Mouse (Mus musculus): ENCODE data around the gene Wfdc3. TPM values are rescaled to one million over a fixed set of nuclear protein-coding genes. Genes with fewer than 3 reads are reported as not detected.

Gene Wfdc3
- total and polyA plus RNA-seq, 2 experiments from 2014 or later = 0.76 to 1.3 TPM

- Histone ChIP-seq H3K36me3 (ENCODE audit: insufficient read depth, low read length) (no peaks in the 10 kb centered on the region), H3K9ac (replicated peaks; ENCODE audit: low read length) (no peak overlapping the region), H3K27ac (no peak overlapping the region), H3K27me3 (ENCODE audit: insufficient read depth, low read length) (no peaks in the 10 kb centered on the region), H3K9me3 (ENCODE audit: low read length) (no peaks in the 10 kb centered on the region), H3K4me2 (ENCODE audit: low read depth, low read length) (no peak overlapping the region), H3K4me1 (ENCODE audit: insufficient read depth, low read length) (no peaks in the 10 kb centered on the region), H3K4me3 (ENCODE audit: low read length) (no peak overlapping the region)
- no peak for ATAC-seq
- 95% methylated on average over 6 of the region's 6 CpGs for WGBS
- DNase-seq (ENCODE audit: low spot score) = no peak
- no peak for TF ChIP-seq CTCF (IDR thresholded peaks at IDR 0.05; ENCODE audit: low read depth)
These were observed 40.4 kb downstream of the Wfdc3 start for GRCm38 (mm10) chr2:164705328-164705727.

GRCm38 (mm10) chr2:164704235-164704634 lies 41.5 kb downstream of the Wfdc3 start:
- H3K4me3 ChIP-seq (ENCODE audit: low read length) = no peak overlapping the region
- H3K4me2 ChIP-seq (ENCODE audit: low read depth, low read length) = no peak overlapping the region
- H3K27ac ChIP-seq = no peak overlapping the region
- H3K27me3 ChIP-seq (ENCODE audit: insufficient read depth, low read length) = no peaks in the 10 kb centered on the region
- TF ChIP-seq CTCF (IDR thresholded peaks at IDR 0.05; ENCODE audit: low read depth) = no peak
- no peak for DNase-seq (ENCODE audit: low spot score)
- ATAC-seq = no peak
- H3K9ac ChIP-seq (replicated peaks; ENCODE audit: low read length) = no peak overlapping the region
- H3K4me1 ChIP-seq (ENCODE audit: insufficient read depth, low read length) = no peaks in the 10 kb centered on the region
- 80% methylated on average over 5 of the region's 5 CpGs for WGBS
- H3K36me3 ChIP-seq (ENCODE audit: insufficient read depth, low read length) = no peaks in the 10 kb centered on the region
- H3K9me3 ChIP-seq (ENCODE audit: low read length) = no peaks in the 10 kb centered on the region

GRCm38 (mm10) chr2:164701761-164702160 lies 44.0 kb downstream of the Wfdc3 start:
- ATAC-seq (no peak), DNase-seq (ENCODE audit: low spot score) (no peak)
- H3K4me1 ChIP-seq (ENCODE audit: insufficient read depth, low read length) = no peaks in the 10 kb centered on the region
- no peak overlapping the region for H3K4me3 ChIP-seq (ENCODE audit: low read length)
- H3K27ac ChIP-seq = no peak overlapping the region
- no peaks in the 10 kb centered on the region for H3K27me3 ChIP-seq (ENCODE audit: insufficient read depth, low read length)
- H3K9me3 ChIP-seq (ENCODE audit: low read length) = no peaks in the 10 kb centered on the region
- no peak overlapping the region for H3K4me2 ChIP-seq (ENCODE audit: low read depth, low read length)
- H3K36me3 ChIP-seq (ENCODE audit: insufficient read depth, low read length) = no peaks in the 10 kb centered on the region
- no peak overlapping the region for H3K9ac ChIP-seq (replicated peaks; ENCODE audit: low read length)
- WGBS = 90% methylated on average over 5 of the region's 5 CpGs
- TF ChIP-seq CTCF (IDR thresholded peaks at IDR 0.05; ENCODE audit: low read depth) = no peak

GRCm38 (mm10) chr2:164700959-164701358 lies 44.8 kb downstream of the Wfdc3 start:
- WGBS = 86% methylated on average over 5 of the region's 5 CpGs
- H3K4me2 ChIP-seq (ENCODE audit: low read depth, low read length) = no peak overlapping the region
- no peak overlapping the region for H3K27ac ChIP-seq
- no peaks in the 10 kb centered on the region for H3K36me3 ChIP-seq (ENCODE audit: insufficient read depth, low read length)
- H3K4me3 ChIP-seq (ENCODE audit: low read length) = no peak overlapping the region
- ATAC-seq (no peak), DNase-seq (ENCODE audit: low spot score) (no peak)
- no peak overlapping the region for H3K9ac ChIP-seq (replicated peaks; ENCODE audit: low read length)
- no peaks in the 10 kb centered on the region for H3K27me3 ChIP-seq (ENCODE audit: insufficient read depth, low read length)
- no peaks in the 10 kb centered on the region for H3K4me1 ChIP-seq (ENCODE audit: insufficient read depth, low read length)
- no peak for TF ChIP-seq CTCF (IDR thresholded peaks at IDR 0.05; ENCODE audit: low read depth)
- H3K9me3 ChIP-seq (ENCODE audit: low read length) = no peaks in the 10 kb centered on the region

- 68% methylated on average over 4 of the region's 4 CpGs for WGBS
- ATAC-seq = no peak
- Histone ChIP-seq H3K4me2 (ENCODE audit: low read depth, low read length) (no peak within 1 kb of the TSS), H3K4me3 (ENCODE audit: low read length) (no peak within 1 kb of the TSS), H3K27ac (no peak within 1 kb of the TSS), H3K36me3 (ENCODE audit: insufficient read depth, low read length) (no peaks in the 10 kb centered on the region), H3K9ac (replicated peaks; ENCODE audit: low read length) (no peak within 1 kb of the TSS), H3K27me3 (ENCODE audit: insufficient read depth, low read length) (no peaks in the 10 kb centered on the region), H3K9me3 (ENCODE audit: low read length) (no peaks in the 10 kb centered on the region), H3K4me1 (ENCODE audit: insufficient read depth, low read length) (no peaks in the 10 kb centered on the region)
- TF ChIP-seq CTCF (IDR thresholded peaks at IDR 0.05; ENCODE audit: low read depth) = no peak
- no peak for DNase-seq (ENCODE audit: low spot score)
These were observed 47.5 kb downstream of the Wfdc3 start, which contains the start of gene Spint4 for GRCm38 (mm10) chr2:164698201-164698600. Gene Spint4 (plus strand): TSS chr2:164698501.

GRCm38 (mm10) chr2:164684807-164685206 lies 60.9 kb downstream of the Wfdc3 start, which contains the start of gene Wfdc13:
Gene Wfdc13 (plus strand): TSS chr2:164685107.
- 60% methylated on average over 3 of the region's 3 CpGs for WGBS

More at GRCm38 (mm10) chr2:164684807-164685206, 60.9 kb downstream of the Wfdc3 start, which contains the start of gene Wfdc13:
- TF ChIP-seq CTCF (IDR thresholded peaks at IDR 0.05; ENCODE audit: low read depth) = no peak
- Histone ChIP-seq H3K9ac (replicated peaks; ENCODE audit: low read length) (no peak within 1 kb of the TSS), H3K27ac (no peak within 1 kb of the TSS), H3K9me3 (ENCODE audit: low read length) (no peaks in the 10 kb centered on the region), H3K4me1 (ENCODE audit: insufficient read depth, low read length) (no peaks in the 10 kb centered on the region), H3K36me3 (ENCODE audit: insufficient read depth, low read length) (no peaks in the 10 kb centered on the region), H3K4me3 (ENCODE audit: low read length) (no peak within 1 kb of the TSS), H3K4me2 (ENCODE audit: low read depth, low read length) (no peak within 1 kb of the TSS), H3K27me3 (ENCODE audit: insufficient read depth, low read length) (no peaks in the 10 kb centered on the region)
- ATAC-seq = no peak
- no peak for DNase-seq (ENCODE audit: low spot score)

Other genes starting within 250 kb of the Wfdc3 start
- gene Pigt, start 248.4 kb downstream of the Wfdc3 start, total RNA-seq (2014; rRNA removed) = 118 and 134 TPM in 2 replicates
- gene Pigt, start 248.4 kb downstream of the Wfdc3 start, polyA plus RNA-seq (2015; fragmentation: Nextera tagmentation; extraction: Ambion mirVana) = 102 and 116 TPM in 2 replicates
- 1.5 and 2.7 TPM in 2 replicates for gene Wfdc2, start 183.5 kb downstream of the Wfdc3 start, total RNA-seq (2014; rRNA removed)
- gene Wfdc2, start 183.5 kb downstream of the Wfdc3 start, polyA plus RNA-seq (2015; fragmentation: Nextera tagmentation; extraction: Ambion mirVana) = 3.1 and 4.5 TPM in 2 replicates
- gene Spint3, start 172.5 kb downstream of the Wfdc3 start, total RNA-seq (2014; rRNA removed) = not detected in 2 replicates
- gene Spint3, start 172.5 kb downstream of the Wfdc3 start, polyA plus RNA-seq (2015; fragmentation: Nextera tagmentation; extraction: Ambion mirVana) = not detected in 2 replicates
- gene Wfdc6a, start 160.5 kb downstream of the Wfdc3 start, total RNA-seq (2014; rRNA removed) = 0.31 TPM in 1 of 2 replicates, not detected in the other
- gene Wfdc6a, start 160.5 kb downstream of the Wfdc3 start, polyA plus RNA-seq (2015; fragmentation: Nextera tagmentation; extraction: Ambion mirVana) = 0.19 and 0.77 TPM in 2 replicates
- gene Eppin, start 152.3 kb downstream of the Wfdc3 start, total RNA-seq (2014; rRNA removed) = not detected in 2 replicates
- not detected in 2 replicates for gene Eppin, start 152.3 kb downstream of the Wfdc3 start, polyA plus RNA-seq (2015; fragmentation: Nextera tagmentation; extraction: Ambion mirVana)
- gene Wfdc6b, start 132.4 kb downstream of the Wfdc3 start, total RNA-seq (2014; rRNA removed) = not detected in 2 replicates
- gene Wfdc6b, start 132.4 kb downstream of the Wfdc3 start, polyA plus RNA-seq (2015; fragmentation: Nextera tagmentation; extraction: Ambion mirVana) = not detected in 2 replicates
- not detected in 2 replicates for gene Wfdc8, start 132.3 kb downstream of the Wfdc3 start, total RNA-seq (2014; rRNA removed)
- gene Wfdc8, start 132.3 kb downstream of the Wfdc3 start, polyA plus RNA-seq (2015; fragmentation: Nextera tagmentation; extraction: Ambion mirVana) = not detected in 2 replicates
- gene Wfdc16, start 107.1 kb downstream of the Wfdc3 start, total RNA-seq (2014; rRNA removed) = not detected in 2 replicates
- gene Wfdc16, start 107.1 kb downstream of the Wfdc3 start, polyA plus RNA-seq (2015; fragmentation: Nextera tagmentation; extraction: Ambion mirVana) = not detected in 2 replicates
- gene Wfdc10, start 89.9 kb downstream of the Wfdc3 start, total RNA-seq (2014; rRNA removed) = not detected in 2 replicates
- 0.60 TPM in 1 of 2 replicates, not detected in the other for gene Wfdc10, start 89.9 kb downstream of the Wfdc3 start, polyA plus RNA-seq (2015; fragmentation: Nextera tagmentation; extraction: Ambion mirVana)
- gene Wfdc9, start 89.3 kb downstream of the Wfdc3 start, total RNA-seq (2014; rRNA removed) = not detected in 2 replicates
- not detected in 2 replicates for gene Wfdc9, start 89.3 kb downstream of the Wfdc3 start, polyA plus RNA-seq (2015; fragmentation: Nextera tagmentation; extraction: Ambion mirVana)
- not detected in 2 replicates for gene Wfdc11, start 71.8 kb downstream of the Wfdc3 start, total RNA-seq (2014; rRNA removed)
- gene Wfdc11, start 71.8 kb downstream of the Wfdc3 start, polyA plus RNA-seq (2015; fragmentation: Nextera tagmentation; extraction: Ambion mirVana) = not detected in 2 replicates
- gene Wfdc13, start 60.8 kb downstream of the Wfdc3 start, total RNA-seq (2014; rRNA removed) = not detected in 2 replicates
- gene Wfdc13, start 60.8 kb downstream of the Wfdc3 start, polyA plus RNA-seq (2015; fragmentation: Nextera tagmentation; extraction: Ambion mirVana) = not detected in 2 replicates
- gene Spint4, start 47.4 kb downstream of the Wfdc3 start, total RNA-seq (2014; rRNA removed) = not detected in 2 replicates
- not detected in 2 replicates for gene Spint4, start 47.4 kb downstream of the Wfdc3 start, polyA plus RNA-seq (2015; fragmentation: Nextera tagmentation; extraction: Ambion mirVana)
- gene Spint5, start 30.6 kb downstream of the Wfdc3 start, total RNA-seq (2014; rRNA removed) = not detected in 2 replicates
- not detected in 2 replicates for gene Spint5, start 30.6 kb downstream of the Wfdc3 start, polyA plus RNA-seq (2015; fragmentation: Nextera tagmentation; extraction: Ambion mirVana)
- gene Dnttip1, start 52 bp upstream of the Wfdc3 start, total RNA-seq (2014; rRNA removed) = 17.1 and 24.9 TPM in 2 replicates
- 53.9 and 56.1 TPM in 2 replicates for gene Dnttip1, start 52 bp upstream of the Wfdc3 start, polyA plus RNA-seq (2015; fragmentation: Nextera tagmentation; extraction: Ambion mirVana)
- 61.5 and 70.6 TPM in 2 replicates for gene Ube2c, start 24.0 kb upstream of the Wfdc3 start, total RNA-seq (2014; rRNA removed)
- gene Ube2c, start 24.0 kb upstream of the Wfdc3 start, polyA plus RNA-seq (2015; fragmentation: Nextera tagmentation; extraction: Ambion mirVana) = 61.2 and 69.4 TPM in 2 replicates
- 12.2 TPM in 1 of 2 replicates, not detected in the other for gene Tnnc2, start 34.0 kb upstream of the Wfdc3 start, total RNA-seq (2014; rRNA removed)
- gene Tnnc2, start 34.0 kb upstream of the Wfdc3 start, polyA plus RNA-seq (2015; fragmentation: Nextera tagmentation; extraction: Ambion mirVana) = 0.30 TPM in 1 of 2 replicates, not detected in the other
- 102 and 106 TPM in 2 replicates for gene Snx21, start 39.9 kb upstream of the Wfdc3 start, total RNA-seq (2014; rRNA removed)
- gene Snx21, start 39.9 kb upstream of the Wfdc3 start, polyA plus RNA-seq (2015; fragmentation: Nextera tagmentation; extraction: Ambion mirVana) = 44.7 and 47.6 TPM in 2 replicates
- gene Acot8, start 59.0 kb upstream of the Wfdc3 start, total RNA-seq (2014; rRNA removed) = 18.5 and 39.5 TPM in 2 replicates
- gene Acot8, start 59.0 kb upstream of the Wfdc3 start, polyA plus RNA-seq (2015; fragmentation: Nextera tagmentation; extraction: Ambion mirVana) = 19.4 and 20.2 TPM in 2 replicates
- gene Zswim3, start 59.2 kb upstream of the Wfdc3 start, total RNA-seq (2014; rRNA removed) = 6.4 and 8.3 TPM in 2 replicates
- gene Zswim3, start 59.2 kb upstream of the Wfdc3 start, polyA plus RNA-seq (2015; fragmentation: Nextera tagmentation; extraction: Ambion mirVana) = 5.2 and 5.5 TPM in 2 replicates
- 23.9 and 24.6 TPM in 2 replicates for gene Zswim1, start 76.8 kb upstream of the Wfdc3 start, total RNA-seq (2014; rRNA removed)
- gene Zswim1, start 76.8 kb upstream of the Wfdc3 start, polyA plus RNA-seq (2015; fragmentation: Nextera tagmentation; extraction: Ambion mirVana) = 26.5 and 29.0 TPM in 2 replicates
- gene Spata25, start 82.6 kb upstream of the Wfdc3 start, total RNA-seq (2014; rRNA removed) = not detected in 2 replicates
- not detected in 2 replicates for gene Spata25, start 82.6 kb upstream of the Wfdc3 start, polyA plus RNA-seq (2015; fragmentation: Nextera tagmentation; extraction: Ambion mirVana)
- 135 and 147 TPM in 2 replicates for gene Ctsa, start 86.9 kb upstream of the Wfdc3 start, total RNA-seq (2014; rRNA removed)
- 112 and 116 TPM in 2 replicates for gene Ctsa, start 86.9 kb upstream of the Wfdc3 start, polyA plus RNA-seq (2015; fragmentation: Nextera tagmentation; extraction: Ambion mirVana)
- gene Neurl2, start 87.5 kb upstream of the Wfdc3 start, total RNA-seq (2014; rRNA removed) = 8.7 and 12.1 TPM in 2 replicates
- 7.2 and 7.6 TPM in 2 replicates for gene Neurl2, start 87.5 kb upstream of the Wfdc3 start, polyA plus RNA-seq (2015; fragmentation: Nextera tagmentation; extraction: Ambion mirVana)
- 76.2 and 88.7 TPM in 2 replicates for gene Pltp, start 111.8 kb upstream of the Wfdc3 start, total RNA-seq (2014; rRNA removed)
- gene Pltp, start 111.8 kb upstream of the Wfdc3 start, polyA plus RNA-seq (2015; fragmentation: Nextera tagmentation; extraction: Ambion mirVana) = 99.6 and 117 TPM in 2 replicates
- 76.7 and 83.7 TPM in 2 replicates for gene Pcif1, start 133.4 kb upstream of the Wfdc3 start, total RNA-seq (2014; rRNA removed)
- 107 and 108 TPM in 2 replicates for gene Pcif1, start 133.4 kb upstream of the Wfdc3 start, polyA plus RNA-seq (2015; fragmentation: Nextera tagmentation; extraction: Ambion mirVana)
- gene Zfp335, start 165.8 kb upstream of the Wfdc3 start, total RNA-seq (2014; rRNA removed) = 26.5 and 28.3 TPM in 2 replicates
- gene Zfp335, start 165.8 kb upstream of the Wfdc3 start, polyA plus RNA-seq (2015; fragmentation: Nextera tagmentation; extraction: Ambion mirVana) = 9.0 and 9.2 TPM in 2 replicates
- 8.8 and 14.4 TPM in 2 replicates for gene Mmp9, start 194.8 kb upstream of the Wfdc3 start, total RNA-seq (2014; rRNA removed)
- gene Mmp9, start 194.8 kb upstream of the Wfdc3 start, polyA plus RNA-seq (2015; fragmentation: Nextera tagmentation; extraction: Ambion mirVana) = 6.7 and 7.1 TPM in 2 replicates
- 257 TPM in 2 replicates for gene Slc12a5, start 214.9 kb upstream of the Wfdc3 start, total RNA-seq (2014; rRNA removed)
- 67.1 and 71.0 TPM in 2 replicates for gene Slc12a5, start 214.9 kb upstream of the Wfdc3 start, polyA plus RNA-seq (2015; fragmentation: Nextera tagmentation; extraction: Ambion mirVana)